Mouse (Mus musculus) lung, embryonic 14.5 days (tissue): ENCODE data around the gene Polh. TPM values are rescaled to one million over a fixed set of nuclear protein-coding genes. Genes with fewer than 3 reads are reported as not detected.
A peak's percentile ranks its signal among the peaks of the same experiment; 100 is the strongest.

ENCODE experiments used
- ATAC-seq: fragments of 200-750 bp; cut with Nextera tagmentation; 2 replicates; pipeline ENCODE4 v1.8.0; 2017; ENCODE audit warnings: mild to moderate bottlenecking, moderate TSS enrichment, moderate library complexity; ENCODE audit not compliant: insufficient read depth
- DNase-seq: peaks from one replicate; pipeline ENCODE4 v3.0.0-alpha.2; 2015
- H3K27ac ChIP-seq: fragments of 300-500 bp; sonication (generic); 2 replicates; pipeline ENCODE4 v1.5.1; 2014; ENCODE audit warnings: low read depth, mild to moderate bottlenecking, moderate library complexity
- H3K27me3 ChIP-seq: fragments of 300-500 bp; sonication (generic); 2 replicates; pipeline ENCODE4 v1.6.1; 2014; ENCODE audit warnings: low read length, control low read depth; ENCODE audit not compliant: insufficient read depth
- H3K36me3 ChIP-seq: fragments of 300-500 bp; sonication (generic); 2 replicates; pipeline ENCODE4 v1.6.1; 2014; ENCODE audit warnings: control low read depth; ENCODE audit not compliant: insufficient read depth
- H3K4me1 ChIP-seq: fragments of 300-500 bp; sonication (generic); 2 replicates; pipeline ENCODE4 v1.6.1; 2014; ENCODE audit warnings: antibody characterized with exemption, control low read depth; ENCODE audit not compliant: insufficient read depth
- H3K4me2 ChIP-seq: fragments of 300-500 bp; sonication (generic); 2 replicates; pipeline ENCODE4 v1.6.1; 2014; ENCODE audit warnings: mild to moderate bottlenecking
- H3K4me3 ChIP-seq: fragments of 300-500 bp; sonication (generic); 2 replicates; pipeline ENCODE4 v1.5.1; 2014; ENCODE audit warnings: low read depth, low read length
- H3K9ac ChIP-seq: fragments of 300-500 bp; sonication (generic); 2 replicates; pipeline ENCODE4 v1.6.1; 2014
- H3K9me3 ChIP-seq: fragments of 300-500 bp; sonication (generic); 2 replicates; pipeline ENCODE4 v1.6.1; 2016; ENCODE audit warnings: low read depth, low read length, control low read depth
- CTCF ChIP-seq: IDR thresholded peaks from 2 replicates; pipeline ENCODE4 v1.5.1; 2016; ENCODE audit warnings: antibody characterized with exemption, low read depth
- WGBS: fragments of 180-500 bp; shearing (Covaris S2); extraction: QIAGEN DNeasy Blood & Tissue Kit; methylation state at CpG from one replicate; pipeline ENCODE4 v1.1.7; 2014; 5-methylcytosine and 5-hydroxymethylcytosine counted together
- polyA plus RNA-seq: library from polyadenylated mRNA; unstranded; fragments of >200 nt; fragmentation: Nextera tagmentation; extraction: Ambion mirVana; gene quantifications from 2 replicates; pipeline ENCODE4 v1.2.1, GENCODE M21; 2014

The Polh gene
- polyA plus RNA-seq, 1 experiment from 2014 or later = 19.6 TPM

GRCm38 (mm10) chr17:46138563-46139236, 63.7 kb downstream of the Polh start:
- Histone ChIP-seq H3K27ac (no peak overlapping the region), H3K36me3 (no peaks in the 10 kb centered on the region), H3K9ac (no peak overlapping the region), H3K9me3 (no peaks in the 10 kb centered on the region), H3K4me3 (no peak overlapping the region), H3K27me3 (no peaks in the 10 kb centered on the region), H3K4me2 (no peak overlapping the region), H3K4me1 (no peaks in the 10 kb centered on the region; the same call in 1 of the 2 replicates)
- ATAC-seq (no peak), DNase-seq (peak; percentile 41)
- no peak for TF ChIP-seq CTCF
- WGBS = 54% methylated on average over 8 of the region's 8 CpGs

GRCm38 (mm10) chr17:46132862-46133261, 69.6 kb downstream of the Polh start:
- no peak overlapping the region for H3K27ac ChIP-seq
- H3K4me2 ChIP-seq = no peak overlapping the region
- H3K36me3 ChIP-seq = peaks cover 24% of the 10 kb centered on the region
- no peaks in the 10 kb centered on the region for H3K27me3 ChIP-seq
- H3K9ac ChIP-seq = no peak overlapping the region
- H3K4me3 ChIP-seq = no peak overlapping the region
- H3K4me1 ChIP-seq = no peaks in the 10 kb centered on the region
- DNase-seq (no peak), ATAC-seq (no peak)
- WGBS = 45% methylated on average over 8 of the region's 8 CpGs
- TF ChIP-seq CTCF = no peak
- H3K9me3 ChIP-seq = no peaks in the 10 kb centered on the region

- peaks cover 31% of the 10 kb centered on the region for H3K36me3 ChIP-seq
- 16% methylated on average over 12 of the region's 12 CpGs for WGBS
- DNase-seq (peak; percentile 93), ATAC-seq (peak; percentile 41; the same call in 1 of the 2 replicates)
- no peak overlapping the region for H3K4me2 ChIP-seq
- no peaks in the 10 kb centered on the region for H3K27me3 ChIP-seq
- no peaks in the 10 kb centered on the region for H3K4me1 ChIP-seq
- TF ChIP-seq CTCF = peak; percentile 95
- H3K4me3 ChIP-seq = no peak overlapping the region
- no peaks in the 10 kb centered on the region for H3K9me3 ChIP-seq
- H3K27ac ChIP-seq = no peak overlapping the region
- H3K9ac ChIP-seq = no peak overlapping the region
These were observed 70.3 kb downstream of the Polh start for GRCm38 (mm10) chr17:46132058-46132718.

- no peaks in the 10 kb centered on the region for H3K9me3 ChIP-seq
- peak; percentile 56 for DNase-seq
- H3K36me3 ChIP-seq = peaks cover 47% of the 10 kb centered on the region
- H3K27me3 ChIP-seq = no peaks in the 10 kb centered on the region
- H3K9ac ChIP-seq = no peak overlapping the region
- H3K4me1 ChIP-seq = 0 out of 2 replicates have a peak, but pooled peaks cover 4% of the 10 kb centered on the region
- H3K4me3 ChIP-seq = no peak overlapping the region
- no peak for TF ChIP-seq CTCF
- peak overlapping the region; percentile 37; the same call in 1 of the 2 replicates for H3K27ac ChIP-seq
- H3K4me2 ChIP-seq = no peak overlapping the region
- ATAC-seq = no peak
- 70% methylated on average over 13 of the region's 13 CpGs for WGBS
These were observed 72.5 kb downstream of the Polh start for GRCm38 (mm10) chr17:46129741-46130498.

GRCm38 (mm10) chr17:46127814-46128493, 74.5 kb downstream of the Polh start:
- WGBS = 65% methylated on average over 6 of the region's 6 CpGs
- H3K27me3 ChIP-seq = no peaks in the 10 kb centered on the region
- no peak overlapping the region for H3K4me3 ChIP-seq
- H3K4me1 ChIP-seq = 0 out of 2 replicates have a peak, but pooled peaks cover 4% of the 10 kb centered on the region
- H3K4me2 ChIP-seq = no peak overlapping the region
- no peak for TF ChIP-seq CTCF
- no peak overlapping the region for H3K27ac ChIP-seq
- ATAC-seq = no peak
- no peak overlapping the region for H3K9ac ChIP-seq
- DNase-seq = peak; percentile 20
- no peaks in the 10 kb centered on the region for H3K9me3 ChIP-seq
- H3K36me3 ChIP-seq = peaks cover 67% of the 10 kb centered on the region

- DNase-seq (peak; percentile 90), ATAC-seq (peak; percentile 73)
- H3K36me3 ChIP-seq = peaks cover 76% of the 10 kb centered on the region
- TF ChIP-seq CTCF = no peak
- H3K27me3 ChIP-seq = no peaks in the 10 kb centered on the region
- H3K9ac ChIP-seq = no peak overlapping the region
- WGBS = 34% methylated on average over 6 of the region's 6 CpGs
- H3K9me3 ChIP-seq = no peaks in the 10 kb centered on the region
- no peak overlapping the region for H3K4me2 ChIP-seq
- no peak overlapping the region for H3K4me3 ChIP-seq
- H3K4me1 ChIP-seq = 0 out of 2 replicates have a peak, but pooled peaks cover 4% of the 10 kb centered on the region
- H3K27ac ChIP-seq = peak overlapping the region; percentile 61; the same call in 1 of the 2 replicates
These were observed 75.8 kb downstream of the Polh start for GRCm38 (mm10) chr17:46126608-46127007.
